Mouse (Mus musculus) frontal cortex, adult 2 months (tissue): ENCODE measurements around the gene A730049H05Rik. TPM values are rescaled to one million over a fixed set of nuclear protein-coding genes. Genes with fewer than 3 reads are reported as not detected.

Source experiments
- DNase-seq, 2 experiments: peaks; one replicate each; pipeline ENCODE4 v3.0.0; 2022; ENCODE audit warnings: low spot score in 1 of 2; ENCODE audit errors: extremely low spot score in 1 of 2
- polyA plus RNA-seq: library from polyadenylated mRNA; depleted of rRNA; stranded (reverse); fragments of >200 nt; gene quantifications from 2 replicates; pipeline ENCODE4 v1.2.3, GENCODE M21; 2012; rRNA removed

The A730049H05Rik gene
- polyA plus RNA-seq, 1 experiment = not detected

DNA sequence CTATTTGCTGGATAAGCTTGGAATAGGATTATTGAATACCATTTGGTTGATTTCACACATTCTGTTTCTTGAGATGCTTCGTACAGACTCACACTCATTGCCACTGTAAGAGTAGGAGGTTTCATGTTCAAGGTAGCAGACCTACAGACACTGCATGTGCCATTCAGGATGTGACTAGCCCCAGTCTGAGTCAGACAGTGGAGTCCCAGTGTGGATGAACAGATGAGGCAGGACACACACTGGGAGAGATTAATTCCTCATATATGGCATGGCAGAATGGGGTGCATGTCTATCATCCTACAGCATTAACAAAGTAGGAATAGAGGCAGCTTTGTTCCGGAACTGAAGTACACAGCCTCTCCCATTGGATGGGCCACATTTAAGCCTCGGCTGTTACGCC, 61.0 kb downstream of the A730049H05Rik start:
- DNase-seq = no peak

DNA sequence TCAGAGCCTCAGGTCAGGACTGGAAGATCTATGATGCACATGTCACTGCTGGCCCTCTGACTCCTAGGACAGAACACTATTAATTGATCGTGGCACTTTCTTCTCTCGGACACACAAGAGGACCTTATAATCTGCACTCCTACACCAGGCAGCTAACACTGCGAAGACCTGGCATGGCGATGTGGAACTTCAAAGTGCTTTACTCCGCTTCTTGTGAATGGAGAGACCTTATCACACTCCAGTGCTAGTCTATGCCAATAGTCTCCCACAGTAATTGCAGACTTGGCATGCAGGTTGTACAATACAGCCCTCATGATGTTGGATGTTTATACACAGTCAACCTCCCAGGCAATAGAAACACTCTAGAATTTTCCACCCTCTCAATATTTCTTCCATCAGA, 62.5 kb downstream of the A730049H05Rik start:
- DNase-seq = no peak

DNA sequence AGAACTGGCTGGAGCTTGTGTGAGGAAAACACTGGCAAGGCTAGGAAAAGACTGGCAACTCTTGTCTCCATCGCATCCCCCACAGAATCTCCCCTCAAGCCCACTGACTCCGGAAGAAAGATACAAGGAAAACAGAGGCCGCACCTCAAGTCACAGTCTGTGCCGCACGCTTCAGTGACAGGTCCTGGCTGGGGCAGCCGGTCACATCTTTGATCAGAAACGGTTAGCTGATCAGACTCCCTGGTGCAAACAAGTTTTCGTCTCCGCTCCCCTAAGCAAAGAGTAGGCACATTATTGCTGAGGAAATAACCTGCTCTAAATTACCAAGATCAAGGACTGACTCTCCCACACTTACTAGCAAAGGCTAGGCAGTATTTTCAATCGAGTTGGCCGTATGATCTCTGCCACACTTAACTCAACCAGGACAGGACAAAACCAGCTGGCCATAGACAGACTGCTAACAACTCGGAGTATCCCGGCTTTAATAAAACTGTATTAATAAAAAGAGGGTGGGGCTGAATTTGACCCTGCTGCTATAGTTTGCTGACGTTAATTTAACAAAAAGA, 63.5 kb downstream of the A730049H05Rik start:
- no peak for DNase-seq

DNA sequence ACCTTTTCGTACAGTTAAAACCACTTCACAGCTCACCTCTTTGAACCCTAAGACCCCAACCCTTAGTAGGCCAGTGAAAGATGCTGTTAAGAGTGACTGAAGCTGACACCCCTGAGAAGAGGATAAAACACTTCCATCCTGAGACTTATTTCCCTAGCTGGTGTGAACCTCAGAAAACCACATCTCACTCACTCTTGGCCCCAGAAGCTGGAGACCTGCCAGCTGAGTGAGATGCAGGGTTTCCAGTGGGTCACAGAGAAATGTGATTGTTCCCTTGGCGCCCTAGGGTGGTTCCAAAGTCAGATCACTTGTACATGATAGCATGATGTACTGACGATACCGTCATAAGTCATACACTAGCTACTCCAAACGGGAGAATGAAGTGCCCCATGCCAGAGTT, 66.2 kb downstream of the A730049H05Rik start:
- DNase-seq = no peak

DNA sequence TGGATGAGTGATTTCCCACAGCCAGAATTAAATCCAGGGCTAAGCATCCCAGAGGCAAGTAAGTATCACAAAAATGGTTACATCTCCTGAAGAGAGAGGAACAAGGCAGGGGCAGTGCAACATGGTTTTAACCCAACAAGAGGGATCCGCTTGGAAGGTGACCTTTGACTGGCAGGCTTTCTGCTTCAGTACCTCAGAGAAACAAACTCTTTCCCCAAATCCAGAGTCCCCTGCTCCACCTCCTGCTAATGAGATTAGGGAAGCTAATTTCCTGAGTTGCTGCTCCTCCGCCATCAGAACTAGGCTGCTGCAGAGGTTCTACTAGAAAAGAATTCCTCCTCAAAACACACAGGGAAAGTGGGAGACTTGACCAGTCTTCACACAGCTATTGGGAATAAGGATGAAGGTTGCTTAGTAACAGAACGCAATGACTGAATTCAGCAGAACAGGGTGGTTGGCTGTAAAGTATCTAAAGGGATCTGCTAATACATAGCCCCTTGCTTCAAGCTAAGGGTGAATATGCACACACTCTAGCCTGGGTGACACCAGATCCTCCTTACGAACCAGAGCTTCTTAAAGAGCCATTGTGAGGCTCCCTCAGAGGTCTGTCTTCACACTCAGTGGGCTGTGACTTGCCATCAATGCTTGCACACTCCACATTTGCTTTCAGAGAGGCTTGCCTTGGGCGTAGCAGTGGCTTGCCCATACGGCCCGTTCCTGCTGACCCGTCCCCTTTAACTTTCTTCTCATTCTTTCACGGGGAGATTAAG, 67.0 kb downstream of the A730049H05Rik start:
- DNase-seq = no peak

DNA sequence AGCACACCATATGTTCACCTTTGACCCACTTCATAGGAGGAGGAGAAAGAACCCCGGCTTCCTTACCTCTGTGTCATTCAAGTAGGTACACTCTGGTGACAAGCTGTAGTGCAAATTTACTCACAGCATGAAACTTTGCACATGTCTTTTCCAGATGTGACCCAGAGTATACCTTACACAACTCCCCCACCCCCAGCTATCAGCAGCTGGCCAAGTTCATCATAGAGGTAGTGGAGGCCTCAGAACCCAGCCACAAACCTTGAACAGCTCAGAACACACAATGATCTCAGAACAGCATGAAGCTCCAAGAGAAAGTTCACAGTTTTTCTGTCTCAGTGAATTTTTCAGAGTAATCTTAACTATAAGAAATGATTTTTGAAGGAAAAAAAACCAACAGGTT, 75.3 kb downstream of the A730049H05Rik start:
- no peak for DNase-seq

Other genes with a start within 250 kb of the A730049H05Rik start
- gene Prickle2, start 110.3 kb upstream of the A730049H05Rik start, polyA plus RNA-seq = 53.5 and 57.3 TPM in 2 replicates
- not detected in 2 replicates for gene Gm15737, start 52.9 kb downstream of the A730049H05Rik start, polyA plus RNA-seq
- 1.1 and 1.3 TPM in 2 replicates for gene Adamts9, start 127.0 kb downstream of the A730049H05Rik start, polyA plus RNA-seq